Mouse (Mus musculus) heart, embryonic 11.5 days (tissue): ENCODE results near the gene Wdr27. TPM values are rescaled to one million over a fixed set of nuclear protein-coding genes. Genes with fewer than 3 reads are reported as not detected.
"Not testable (repeated sequence)": the region's sequence is repeated elsewhere in the genome, so short reads cannot be mapped to it uniquely, and the experiment has no call there.

Experiments used
- ATAC-seq: fragments of 200-750 bp; cut with Nextera tagmentation; replicated peaks from 2 replicates; pipeline ENCODE4 v1.8.0; 2017; ENCODE audit warnings: moderate library complexity; ENCODE audit not compliant: insufficient number of reproducible peaks, low FRiP score, low TSS enrichment
- H3K27ac ChIP-seq: fragments of 300-500 bp; sonication (generic); 2 replicates; pipeline ENCODE4 v1.5.1; 2014; ENCODE audit warnings: mild to moderate bottlenecking, low read depth, low read length
- H3K27me3 ChIP-seq: fragments of 300-500 bp; sonication (generic); 2 replicates; pipeline ENCODE4 v1.6.1; 2014; ENCODE audit warnings: mild to moderate bottlenecking, low read length, mixed read lengths; ENCODE audit not compliant: control insufficient read depth, insufficient read depth
- H3K36me3 ChIP-seq: fragments of 300-500 bp; sonication (generic); 2 replicates; pipeline ENCODE4 v1.6.1; 2014; ENCODE audit warnings: mild to moderate bottlenecking, low read length, moderate library complexity, mixed read lengths; ENCODE audit not compliant: control insufficient read depth, insufficient read depth
- H3K4me1 ChIP-seq: fragments of 300-500 bp; sonication (generic); 2 replicates; pipeline ENCODE4 v1.6.1; 2014; ENCODE audit warnings: low read length; ENCODE audit not compliant: control insufficient read depth, insufficient read depth
- H3K4me2 ChIP-seq: fragments of 300-500 bp; sonication (generic); 2 replicates; pipeline ENCODE4 v1.6.1; 2014; ENCODE audit warnings: mild to moderate bottlenecking, moderate library complexity
- H3K4me3 ChIP-seq: fragments of 300-500 bp; sonication (generic); 2 replicates; pipeline ENCODE4 v1.5.1; 2014; ENCODE audit warnings: low read depth, low read length
- H3K9ac ChIP-seq: fragments of 300-500 bp; sonication (generic); 2 replicates; pipeline ENCODE4 v1.6.1; 2014; ENCODE audit warnings: mild to moderate bottlenecking, low read depth, low read length, moderate library complexity
- H3K9me3 ChIP-seq: fragments of 300-500 bp; sonication (generic); replicated peaks from 2 replicates; pipeline ENCODE4 v1.6.1; 2016; ENCODE audit warnings: low read length; ENCODE audit not compliant: control insufficient read depth
- WGBS: fragments of 180-500 bp; shearing (Covaris S2); extraction: QIAGEN DNeasy Blood & Tissue Kit; methylation state at CpG from one replicate; pipeline ENCODE4 v1.1.7; 2014; ENCODE audit not compliant: insufficient replicate concordance; 5-methylcytosine and 5-hydroxymethylcytosine counted together
- polyA plus RNA-seq: library from polyadenylated mRNA; unstranded; fragments of >200 nt; fragmentation: Nextera tagmentation; extraction: Ambion mirVana; gene quantifications from 2 replicates; pipeline ENCODE4 v1.2.1, GENCODE M21; 2014

Wdr27 gene
- polyA plus RNA-seq = 5.1 and 5.5 TPM in 2 replicates

GRCm38 (mm10) chr17:14943009-14943728, at the start of gene Wdr27, which contains the start of gene 1600012H06Rik:
Gene Wdr27 (minus strand): TSS chr17:14943158.
Gene 1600012H06Rik (plus strand): TSS chr17:14943184.
- Histone ChIP-seq H3K9ac (peak within 1 kb of the TSS; percentile 91), H3K36me3 (peaks cover 8% of the 10 kb centered on the region; the same call in 1 of the 2 replicates), H3K9me3 (no peaks in the 10 kb centered on the region), H3K4me2 (peak within 1 kb of the TSS; percentile 94), H3K4me1 (peaks cover 14% of the 10 kb centered on the region), H3K27me3 (no peaks in the 10 kb centered on the region), H3K4me3 (peak within 1 kb of the TSS; percentile 93), H3K27ac (peak within 1 kb of the TSS; percentile 64)
- under 1% methylated on average over 54 of the region's 54 CpGs for WGBS
- ATAC-seq = peak; percentile 98

- not testable (repeated sequence) for H3K27me3 ChIP-seq, H3K4me2 ChIP-seq, H3K36me3 ChIP-seq, H3K9me3 ChIP-seq, H3K4me3 ChIP-seq, H3K4me1 ChIP-seq, H3K9ac ChIP-seq, H3K27ac ChIP-seq
- WGBS = no CpG with 5 or more reads among the region's 98 CpGs
- ATAC-seq = peak; percentile 84
Measured at GRCm38 (mm10) chr17:14992522-14993138, 49.7 kb upstream of the Wdr27 start.

DNA sequence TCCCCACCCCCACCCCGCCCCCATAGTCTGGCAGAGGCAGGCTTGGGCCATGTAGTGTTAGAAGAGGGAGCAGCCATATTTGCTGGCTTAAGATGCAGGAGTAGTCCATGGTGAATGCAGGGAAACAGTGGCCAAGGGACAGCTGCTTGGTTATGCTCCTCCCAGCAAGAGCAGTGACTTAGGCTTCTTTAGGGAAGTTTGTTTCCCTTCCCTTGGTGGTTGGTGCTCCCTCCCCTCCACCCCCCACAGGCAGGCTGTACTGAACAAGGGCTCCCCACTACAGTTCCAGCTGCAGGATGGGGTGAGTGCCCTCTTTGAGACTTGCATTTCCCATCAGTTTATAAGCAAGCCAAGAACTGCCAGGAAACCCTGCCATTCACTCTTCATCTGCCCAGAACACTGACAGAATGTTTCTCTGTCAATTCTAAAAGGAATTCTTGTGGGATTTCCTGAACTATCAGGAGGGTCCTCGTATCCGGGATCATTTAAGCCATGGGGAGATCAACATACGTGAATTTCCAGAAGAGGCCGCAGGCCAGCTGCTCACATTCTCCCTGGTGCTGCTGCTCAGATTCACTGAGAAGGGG, 47.3 kb upstream of the Wdr27 start:
- H3K27ac ChIP-seq, H3K9ac ChIP-seq, H3K9me3 ChIP-seq, H3K27me3 ChIP-seq, ATAC-seq, H3K4me2 ChIP-seq, H3K4me3 ChIP-seq, H3K4me1 ChIP-seq, H3K36me3 ChIP-seq: not testable (repeated sequence)
- 80% methylated on average over 4 of the region's 5 CpGs for WGBS

- not testable (repeated sequence) for H3K4me1 ChIP-seq, H3K36me3 ChIP-seq, H3K4me3 ChIP-seq, H3K27me3 ChIP-seq, H3K9me3 ChIP-seq, H3K9ac ChIP-seq, H3K27ac ChIP-seq, H3K4me2 ChIP-seq
- no CpG with 5 or more reads among the region's 60 CpGs for WGBS
- peak; percentile 97 for ATAC-seq
Measured at GRCm38 (mm10) chr17:14978362-14979038, 35.5 kb upstream of the Wdr27 start, which contains the start of the genes 9030025P20Rik and Gm3417. Gene 9030025P20Rik (plus strand): TSS chr17:14978468. Gene Gm3417 (minus strand): TSS chr17:14978790.

DNA sequence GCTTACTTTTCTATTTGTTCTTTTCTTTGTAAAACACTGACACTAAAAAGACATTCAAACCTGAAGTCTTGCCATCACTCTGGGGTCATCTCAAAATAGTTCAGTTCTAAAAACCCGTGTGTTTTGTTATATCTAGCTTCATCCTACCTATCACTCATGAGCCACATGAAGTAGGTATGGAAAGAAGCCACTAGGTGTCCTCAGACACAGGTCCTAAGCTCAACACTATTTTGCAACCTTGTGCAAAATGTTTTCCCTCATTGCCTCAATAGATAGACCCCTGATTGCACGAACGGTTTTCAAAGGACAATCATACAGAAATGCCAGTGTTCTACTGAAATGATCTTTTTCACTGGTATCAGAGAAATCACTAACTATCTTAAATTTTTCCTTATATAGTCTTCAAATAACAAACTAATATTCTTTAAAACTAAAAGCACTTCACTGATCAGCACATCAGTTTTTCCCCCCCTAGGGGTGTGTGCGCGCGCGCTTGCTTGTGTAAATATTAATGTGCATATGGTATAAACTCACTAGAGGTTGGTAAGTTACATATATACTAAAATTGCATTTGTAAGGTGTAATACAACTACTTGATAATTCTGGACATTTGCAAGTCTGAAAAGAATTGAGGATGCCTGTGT, 34.9 kb upstream of the Wdr27 start:
- peak; percentile 2; the same call in 1 of the 2 replicates for ATAC-seq

DNA sequence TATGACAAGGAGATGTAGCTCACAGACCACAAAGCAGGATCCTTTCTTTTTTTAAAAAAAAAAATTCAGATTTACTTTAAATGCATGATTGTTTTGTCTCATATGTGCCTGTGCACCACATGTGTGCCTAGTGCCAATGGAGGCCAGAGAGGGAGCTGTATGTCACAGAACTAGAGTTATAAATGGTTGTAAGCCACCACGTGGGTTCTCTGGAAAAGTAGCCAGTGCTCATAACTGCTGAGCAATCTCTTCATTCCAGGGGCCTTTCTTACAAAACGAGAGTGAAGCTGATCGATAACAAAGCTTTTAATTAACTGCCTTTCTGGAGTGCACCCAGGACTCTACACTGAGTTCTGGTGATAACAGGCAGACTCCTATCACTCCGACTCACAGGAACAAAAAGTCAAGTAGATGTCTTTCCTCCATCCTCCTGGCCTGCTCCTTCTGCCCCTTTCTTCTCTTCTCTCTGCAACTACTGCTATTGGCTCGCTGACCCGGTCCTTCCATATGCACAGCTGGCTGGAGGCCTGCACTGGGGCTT, 25.5 kb upstream of the Wdr27 start:
- H3K9ac ChIP-seq, H3K4me2 ChIP-seq, H3K4me1 ChIP-seq, H3K27ac ChIP-seq, ATAC-seq, H3K4me3 ChIP-seq, H3K27me3 ChIP-seq, H3K9me3 ChIP-seq, H3K36me3 ChIP-seq: not testable (repeated sequence)
- no CpG with 5 or more reads among the region's 6 CpGs for WGBS

More for the DNA sequence above, 34.9 kb upstream of the Wdr27 start:
- H3K27me3 ChIP-seq, H3K36me3 ChIP-seq, H3K9ac ChIP-seq, H3K4me3 ChIP-seq, H3K4me2 ChIP-seq, H3K27ac ChIP-seq, H3K9me3 ChIP-seq, H3K4me1 ChIP-seq: not testable (repeated sequence)
- 6% methylated on average over 4 of the region's 7 CpGs for WGBS

- WGBS = no CpG with 5 or more reads among the region's 44 CpGs
- not testable (repeated sequence) for H3K9me3 ChIP-seq, H3K4me1 ChIP-seq, H3K4me2 ChIP-seq, H3K27ac ChIP-seq, H3K36me3 ChIP-seq, H3K9ac ChIP-seq, H3K27me3 ChIP-seq, H3K4me3 ChIP-seq
- ATAC-seq = peak; percentile 88
Measured at GRCm38 (mm10) chr17:14961557-14962154, 18.7 kb upstream of the Wdr27 start.
